Mouse (Mus musculus): ENCODE data around the gene Olfr600.
"Not testable (repeated sequence)": the region's sequence is repeated elsewhere in the genome, so short reads cannot be mapped to it uniquely, and the experiment has no call there.

The Olfr600 gene

GRCm38 (mm10) chr7:103349569-103349968 is at the start of gene Olfr600:
Gene Olfr600, minus strand, starts transcription at chr7:103349669.
- no peak for DNase-seq

- DNase-seq, result no peak
Measured at GRCm38 (mm10) chr7:103398981-103399380, 49.5 kb upstream of the Olfr600 start.

- DNase-seq, result no peak
Measured at GRCm38 (mm10) chr7:103397758-103398157, 48.3 kb upstream of the Olfr600 start.

GRCm38 (mm10) chr7:103386077-103386476 is 36.6 kb upstream of the Olfr600 start, which contains the start of gene Olfr603:
Gene Olfr603, minus strand, starts transcription at chr7:103386177.
- DNase-seq, result no peak

- DNase-seq, result no peak
Measured at GRCm38 (mm10) chr7:103362555-103362954, 13.1 kb upstream of the Olfr600 start, which contains the start of gene Olfr601. Gene Olfr601, minus strand, starts transcription at chr7:103362655.

- no peak for DNase-seq
Measured at GRCm38 (mm10) chr7:103335617-103336016, 13.9 kb downstream of the Olfr600 start, which contains the start of gene Olfr599. Gene Olfr599, plus strand, starts transcription at chr7:103335917.

- DNase-seq, result no peak
Measured at GRCm38 (mm10) chr7:103323268-103323667, 26.2 kb downstream of the Olfr600 start, which contains the start of gene Olfr598. Gene Olfr598, plus strand, starts transcription at chr7:103323568.

GRCm38 (mm10) chr7:103316015-103316414 is 33.5 kb downstream of the Olfr600 start, which contains the start of gene Olfr597:
Gene Olfr597, plus strand, starts transcription at chr7:103316315.
- not testable (repeated sequence) for DNase-seq

- DNase-seq, result not testable (repeated sequence)
Measured at GRCm38 (mm10) chr7:103305348-103305747, 44.1 kb downstream of the Olfr600 start, which contains the start of gene Olfr596. Gene Olfr596, plus strand, starts transcription at chr7:103305648.
